Mouse (Mus musculus): Measurements from ENCODE around the gene Nucb1. TPM values are rescaled to one million over a fixed set of nuclear protein-coding genes. Genes with fewer than 3 reads are reported as not detected.
A peak's percentile ranks its signal among the peaks of the same experiment; 100 is the strongest.
"Not testable (repeated sequence)": the region's sequence is repeated elsewhere in the genome, so short reads cannot be mapped to it uniquely, and the experiment has no call there.

Nucb1 gene
- polyA plus RNA-seq, 1 experiment from 2014 or later = 146 TPM

- peak overlapping the region; percentile 73 for H3K4me2 ChIP-seq
- peaks cover 72% of the 10 kb centered on the region for H3K4me1 ChIP-seq
- H3K9me3 ChIP-seq (replicated peaks) = no peaks in the 10 kb centered on the region
- 47% methylated on average over 18 of the region's 18 CpGs for WGBS (ENCODE audit: insufficient replicate concordance)
- peak overlapping the region; percentile 100 for H3K27ac ChIP-seq
- ATAC-seq = peak; percentile 14; the same call in 1 of the 2 replicates
- peak overlapping the region; percentile 95 for H3K4me3 ChIP-seq
- no peaks in the 10 kb centered on the region for H3K27me3 ChIP-seq (replicated peaks)
- H3K9ac ChIP-seq = peak overlapping the region; percentile 99
- peaks cover 45% of the 10 kb centered on the region for H3K36me3 ChIP-seq
These were observed 12.9 kb upstream of the Nucb1 start for GRCm38 (mm10) chr7:45522957-45523676.

- H3K27ac ChIP-seq = peak overlapping the region; percentile 100
- ATAC-seq = no peak
- 48% methylated on average over 16 of the region's 16 CpGs for WGBS (ENCODE audit: insufficient replicate concordance)
- peak overlapping the region; percentile 73 for H3K4me2 ChIP-seq
- no peaks in the 10 kb centered on the region for H3K9me3 ChIP-seq (replicated peaks)
- H3K36me3 ChIP-seq = peaks cover 45% of the 10 kb centered on the region
- H3K9ac ChIP-seq = peak overlapping the region; percentile 99
- peaks cover 74% of the 10 kb centered on the region for H3K4me1 ChIP-seq
- no peaks in the 10 kb centered on the region for H3K27me3 ChIP-seq (replicated peaks)
- peak overlapping the region; percentile 95 for H3K4me3 ChIP-seq
These were observed 12.1 kb upstream of the Nucb1 start for GRCm38 (mm10) chr7:45522194-45522752.

- H3K4me1 ChIP-seq = peaks cover 73% of the 10 kb centered on the region
- H3K36me3 ChIP-seq = peaks cover 45% of the 10 kb centered on the region
- peak overlapping the region; percentile 73 for H3K4me2 ChIP-seq
- peak overlapping the region; percentile 100 for H3K27ac ChIP-seq
- no peak; the same call in 1 of the 2 replicates for ATAC-seq
- H3K9me3 ChIP-seq (replicated peaks) = no peaks in the 10 kb centered on the region
- H3K9ac ChIP-seq = peak overlapping the region; percentile 99
- no peaks in the 10 kb centered on the region for H3K27me3 ChIP-seq (replicated peaks)
- H3K4me3 ChIP-seq = peak overlapping the region; percentile 95
- WGBS (ENCODE audit: insufficient replicate concordance) = 2% methylated on average over 28 of the region's 28 CpGs
These were observed 11.6 kb upstream of the Nucb1 start for GRCm38 (mm10) chr7:45521728-45522184.

GRCm38 (mm10) chr7:45520605-45521004, 10.4 kb upstream of the Nucb1 start:
- H3K9ac ChIP-seq = no peak overlapping the region
- no peaks in the 10 kb centered on the region for H3K27me3 ChIP-seq (replicated peaks)
- peak overlapping the region; percentile 73 for H3K4me2 ChIP-seq
- peaks cover 85% of the 10 kb centered on the region for H3K4me1 ChIP-seq
- peaks cover 45% of the 10 kb centered on the region for H3K36me3 ChIP-seq
- H3K9me3 ChIP-seq (replicated peaks) = no peaks in the 10 kb centered on the region
- 86% methylated on average over 7 of the region's 7 CpGs for WGBS (ENCODE audit: insufficient replicate concordance)
- ATAC-seq = no peak
- peak overlapping the region; percentile 62; the same call in 1 of the 2 replicates for H3K27ac ChIP-seq
- peak overlapping the region; percentile 95; the same call in 1 of the 2 replicates for H3K4me3 ChIP-seq

- Histone ChIP-seq H3K9me3 (replicated peaks) (no peaks in the 10 kb centered on the region), H3K4me1 (peaks cover 90% of the 10 kb centered on the region), H3K27ac (peak overlapping the region; percentile 64), H3K4me2 (peak overlapping the region; percentile 34), H3K9ac (no peak overlapping the region), H3K4me3 (no peak overlapping the region), H3K27me3 (replicated peaks) (no peaks in the 10 kb centered on the region), H3K36me3 (peaks cover 38% of the 10 kb centered on the region)
- WGBS (ENCODE audit: insufficient replicate concordance) = 57% methylated on average over 8 of the region's 8 CpGs
- ATAC-seq = no peak
These were observed 9.3 kb upstream of the Nucb1 start for GRCm38 (mm10) chr7:45519345-45520120.

GRCm38 (mm10) chr7:45518618-45519017, 8.4 kb upstream of the Nucb1 start:
- 92% methylated on average over 16 of the region's 16 CpGs for WGBS (ENCODE audit: insufficient replicate concordance)
- peak overlapping the region; percentile 64 for H3K27ac ChIP-seq

GRCm38 (mm10) chr7:45516846-45517245, 6.6 kb upstream of the Nucb1 start:
- not testable (repeated sequence) for H3K4me3 ChIP-seq; H3K27ac ChIP-seq; ATAC-seq; H3K27me3 ChIP-seq (replicated peaks); H3K9me3 ChIP-seq (replicated peaks); H3K4me2 ChIP-seq; H3K9ac ChIP-seq
- peaks cover 77% of the 10 kb centered on the region for H3K4me1 ChIP-seq
- peaks cover 12% of the 10 kb centered on the region for H3K36me3 ChIP-seq
- WGBS (ENCODE audit: insufficient replicate concordance) = 61% methylated on average over 5 of the region's 5 CpGs

More at GRCm38 (mm10) chr7:45518618-45519017, 8.4 kb upstream of the Nucb1 start:
- Histone ChIP-seq H3K27me3 (replicated peaks) (no peaks in the 10 kb centered on the region), H3K4me3 (no peak overlapping the region), H3K4me2 (no peak overlapping the region), H3K36me3 (peaks cover 29% of the 10 kb centered on the region), H3K4me1 (peaks cover 93% of the 10 kb centered on the region), H3K9ac (no peak overlapping the region), H3K9me3 (replicated peaks) (no peaks in the 10 kb centered on the region)
- no peak for ATAC-seq

GRCm38 (mm10) chr7:45515436-45515835, 5.2 kb upstream of the Nucb1 start:
- peak overlapping the region; percentile 66 for H3K4me2 ChIP-seq
- H3K4me1 ChIP-seq = peaks cover 63% of the 10 kb centered on the region
- H3K27me3 ChIP-seq (replicated peaks) = no peaks in the 10 kb centered on the region
- H3K4me3 ChIP-seq = peak overlapping the region; percentile 30
- H3K27ac ChIP-seq = peak overlapping the region; percentile 82
- H3K36me3 ChIP-seq = no peaks in the 10 kb centered on the region
- H3K9ac ChIP-seq = peak overlapping the region; percentile 65
- ATAC-seq = peak; percentile 85
- WGBS (ENCODE audit: insufficient replicate concordance) = 10% methylated on average over 16 of the region's 16 CpGs
- H3K9me3 ChIP-seq (replicated peaks) = no peaks in the 10 kb centered on the region

GRCm38 (mm10) chr7:45514411-45514810, 4.2 kb upstream of the Nucb1 start:
- Histone ChIP-seq H3K36me3 (no peaks in the 10 kb centered on the region), H3K27me3 (replicated peaks) (no peaks in the 10 kb centered on the region), H3K27ac (peak overlapping the region; percentile 82), H3K4me1 (peaks cover 57% of the 10 kb centered on the region), H3K9ac (no peak overlapping the region), H3K4me2 (peak overlapping the region; percentile 66), H3K9me3 (replicated peaks) (no peaks in the 10 kb centered on the region), H3K4me3 (no peak overlapping the region)
- 84% methylated on average over 7 of the region's 7 CpGs for WGBS (ENCODE audit: insufficient replicate concordance)
- no peak for ATAC-seq

- Histone ChIP-seq H3K27me3 (replicated peaks) (no peaks in the 10 kb centered on the region), H3K9ac (peak overlapping the region; percentile 88), H3K4me1 (peaks cover 45% of the 10 kb centered on the region), H3K27ac (peak overlapping the region; percentile 98), H3K4me3 (peak overlapping the region; percentile 83), H3K9me3 (replicated peaks) (no peaks in the 10 kb centered on the region), H3K4me2 (peak overlapping the region; percentile 94), H3K36me3 (peaks cover 36% of the 10 kb centered on the region)
- peak; percentile 48 for ATAC-seq
- 20% methylated on average over 19 of the region's 19 CpGs for WGBS (ENCODE audit: insufficient replicate concordance)
These were observed 874 bp downstream of the Nucb1 start for GRCm38 (mm10) chr7:45509181-45509882.

GRCm38 (mm10) chr7:45508561-45508960, 1.6 kb downstream of the Nucb1 start:
- Histone ChIP-seq H3K27ac (peak overlapping the region; percentile 98), H3K27me3 (replicated peaks) (no peaks in the 10 kb centered on the region), H3K4me3 (peak overlapping the region; percentile 83), H3K36me3 (peaks cover 43% of the 10 kb centered on the region), H3K9me3 (replicated peaks) (no peaks in the 10 kb centered on the region), H3K4me2 (peak overlapping the region; percentile 94), H3K4me1 (peaks cover 38% of the 10 kb centered on the region), H3K9ac (peak overlapping the region; percentile 88)
- WGBS (ENCODE audit: insufficient replicate concordance) = 31% methylated on average over 6 of the region's 6 CpGs
- peak; percentile 81 for ATAC-seq
